Mouse (Mus musculus) kidney, postnatal 36 days (tissue): ENCODE measurements around the gene Zfc3h1.

Source experiments
- DNase-seq, 2 experiments: peaks; one replicate each; pipeline ENCODE4 v3.0.0; 2021 to 2022; ENCODE audit warnings: mixed read lengths in 2 of 2

Zfc3h1 gene

GRCm38 (mm10) chr10:115385018-115386002 lies 551 bp downstream of the Zfc3h1 start:
- peak; percentile 37 to 66 for DNase-seq

GRCm38 (mm10) chr10:115387891-115388290 lies 3.1 kb downstream of the Zfc3h1 start:
- DNase-seq = no peak

GRCm38 (mm10) chr10:115391076-115391475 lies 6.3 kb downstream of the Zfc3h1 start:
- DNase-seq = no peak

GRCm38 (mm10) chr10:115391896-115392295 lies 7.1 kb downstream of the Zfc3h1 start:
- DNase-seq = no peak

GRCm38 (mm10) chr10:115406393-115406792 lies 21.6 kb downstream of the Zfc3h1 start:
- DNase-seq = peak; percentile 29 to 80

- DNase-seq = no peak
Observed at GRCm38 (mm10) chr10:115413496-115413895, 28.7 kb downstream of the Zfc3h1 start.

GRCm38 (mm10) chr10:115414056-115414455 lies 29.3 kb downstream of the Zfc3h1 start:
- DNase-seq = no peak

- DNase-seq = no peak
Observed at GRCm38 (mm10) chr10:115421976-115422375, 37.2 kb downstream of the Zfc3h1 start.

GRCm38 (mm10) chr10:115425351-115425750 lies 40.6 kb downstream of the Zfc3h1 start:
- no peak for DNase-seq

- DNase-seq = no peak
Observed at GRCm38 (mm10) chr10:115437286-115437685, 52.5 kb downstream of the Zfc3h1 start.

GRCm38 (mm10) chr10:115448614-115449013 lies 63.9 kb downstream of the Zfc3h1 start:
- no peak for DNase-seq

- no peak for DNase-seq
Observed at GRCm38 (mm10) chr10:115457368-115458021, 72.7 kb downstream of the Zfc3h1 start.

- DNase-seq = no peak
Observed at GRCm38 (mm10) chr10:115462646-115463045, 77.9 kb downstream of the Zfc3h1 start.

GRCm38 (mm10) chr10:115465072-115465471 lies 80.3 kb downstream of the Zfc3h1 start:
- no peak for DNase-seq

- no peak for DNase-seq
Observed at GRCm38 (mm10) chr10:115465778-115466177, 81.0 kb downstream of the Zfc3h1 start.

GRCm38 (mm10) chr10:115467985-115468384 lies 83.2 kb downstream of the Zfc3h1 start:
- DNase-seq = no peak

- no peak for DNase-seq
Observed at GRCm38 (mm10) chr10:115468632-115469031, 83.9 kb downstream of the Zfc3h1 start.

- DNase-seq = no peak
Observed at GRCm38 (mm10) chr10:115469040-115469439, 84.3 kb downstream of the Zfc3h1 start.

- DNase-seq = no peak
Observed at GRCm38 (mm10) chr10:115470621-115471334, 86.0 kb downstream of the Zfc3h1 start.

- no peak for DNase-seq
Observed at GRCm38 (mm10) chr10:115473213-115473961, 88.6 kb downstream of the Zfc3h1 start.

- no peak for DNase-seq
Observed at GRCm38 (mm10) chr10:115475000-115475550, 90.3 kb downstream of the Zfc3h1 start.

GRCm38 (mm10) chr10:115476506-115476905 lies 91.7 kb downstream of the Zfc3h1 start:
- no peak for DNase-seq
